Mouse (Mus musculus): ENCODE measurements around the gene Itch. TPM values are rescaled to one million over a fixed set of nuclear protein-coding genes. Genes with fewer than 3 reads are reported as not detected.
"Not testable (repeated sequence)": the region's sequence is repeated elsewhere in the genome, so short reads cannot be mapped to it uniquely, and the experiment has no call there.

Gene Itch
- polyA plus RNA-seq, 1 experiment: 52.1 TPM

GRCm38 (mm10) chr2:155099994-155100795 lies 33.1 kb upstream of the Itch start:
- Histone ChIP-seq H3K4me3 (ENCODE audit: insufficient read depth, low read length) (no peak overlapping the region), H3K27ac (ENCODE audit: insufficient read depth, low read depth, low read length) (0 out of 2 replicates have a peak overlapping the region, but pooled peaks have one; percentile 6), H3K4me1 (ENCODE audit: control insufficient read depth, insufficient read depth, low read length) (peaks cover 18% of the 10 kb centered on the region)
- TF ChIP-seq POLR2A (IDR thresholded peaks at IDR 0.05; ENCODE audit: borderline replicate concordance, low read depth, low read length): no peak
- no peak for TF ChIP-seq CTCF (IDR thresholded peaks at IDR 0.05; ENCODE audit: low read depth, low read length)

GRCm38 (mm10) chr2:155100796-155101259 lies 32.5 kb upstream of the Itch start:
- TF ChIP-seq POLR2A (IDR thresholded peaks at IDR 0.05; ENCODE audit: borderline replicate concordance, low read depth, low read length) (no peak), CTCF (IDR thresholded peaks at IDR 0.05; ENCODE audit: low read depth, low read length) (no peak)
- H3K27ac ChIP-seq (ENCODE audit: insufficient read depth, low read depth, low read length): peak overlapping the region; percentile 73

GRCm38 (mm10) chr2:155101761-155102181 lies 31.5 kb upstream of the Itch start:
- Histone ChIP-seq H3K4me3 (ENCODE audit: insufficient read depth, low read length) (no peak overlapping the region), H3K4me1 (ENCODE audit: control insufficient read depth, insufficient read depth, low read length) (peaks cover 18% of the 10 kb centered on the region), H3K27ac (ENCODE audit: insufficient read depth, low read depth, low read length) (no peak overlapping the region)
- TF ChIP-seq CTCF (IDR thresholded peaks at IDR 0.05; ENCODE audit: low read depth, low read length) (no peak), POLR2A (IDR thresholded peaks at IDR 0.05; ENCODE audit: borderline replicate concordance, low read depth, low read length) (no peak)

More at GRCm38 (mm10) chr2:155100796-155101259, 32.5 kb upstream of the Itch start:
- H3K4me3 ChIP-seq (ENCODE audit: insufficient read depth, low read length): no peak overlapping the region
- peaks cover 18% of the 10 kb centered on the region for H3K4me1 ChIP-seq (ENCODE audit: control insufficient read depth, insufficient read depth, low read length)

DNA sequence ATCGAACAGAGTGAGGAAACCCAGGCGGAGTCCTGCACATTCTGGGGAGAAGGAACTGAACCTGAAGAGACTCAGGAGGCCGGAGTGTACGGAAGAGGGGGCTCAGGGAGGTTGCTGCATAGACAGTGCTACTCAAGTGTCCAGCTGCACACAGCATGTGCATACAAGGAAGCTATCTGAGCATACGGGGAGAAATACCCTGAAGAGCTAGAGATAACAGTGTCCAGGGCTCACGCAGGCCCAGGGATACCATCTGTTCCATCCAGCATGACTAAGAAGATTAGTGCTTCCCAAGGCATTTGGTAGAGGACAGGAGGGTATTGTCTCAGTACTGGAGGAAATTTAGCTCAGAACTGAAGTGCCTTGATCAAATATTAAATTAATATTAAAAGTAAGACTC lies 29.7 kb upstream of the Itch start:
- H3K4me3 ChIP-seq (ENCODE audit: insufficient read depth, low read length): no peak overlapping the region
- TF ChIP-seq CTCF (IDR thresholded peaks at IDR 0.05; ENCODE audit: low read depth, low read length) (no peak), POLR2A (IDR thresholded peaks at IDR 0.05; ENCODE audit: borderline replicate concordance, low read depth, low read length) (no peak)
- H3K27ac ChIP-seq (ENCODE audit: insufficient read depth, low read depth, low read length): no peak overlapping the region
- peaks cover 18% of the 10 kb centered on the region for H3K4me1 ChIP-seq (ENCODE audit: control insufficient read depth, insufficient read depth, low read length)

DNA sequence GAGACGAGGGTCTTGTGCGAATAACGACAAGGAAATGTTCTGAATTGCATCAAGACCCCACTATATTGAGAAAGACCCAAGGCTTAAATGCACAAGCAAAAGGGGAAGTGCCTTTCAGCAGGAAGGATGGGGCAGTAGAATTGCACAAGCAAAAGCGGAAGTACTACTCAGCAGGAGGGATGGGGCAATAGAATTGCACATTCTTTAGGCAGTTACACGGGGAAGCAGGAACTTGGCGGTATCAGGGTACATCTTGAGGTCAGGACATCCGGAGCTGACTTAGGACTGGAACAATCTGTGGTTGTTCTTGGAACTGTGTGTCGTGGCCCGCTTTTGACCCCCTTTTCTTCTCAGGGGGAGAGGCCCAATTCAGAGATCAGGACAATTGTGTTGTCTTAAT lies 26.0 kb upstream of the Itch start:
- H3K27ac ChIP-seq (ENCODE audit: insufficient read depth, low read depth, low read length); H3K4me3 ChIP-seq (ENCODE audit: insufficient read depth, low read length); H3K4me1 ChIP-seq (ENCODE audit: control insufficient read depth, insufficient read depth, low read length): not testable (repeated sequence)

- no peak overlapping the region for H3K4me3 ChIP-seq (ENCODE audit: insufficient read depth, low read length)
- H3K4me1 ChIP-seq (ENCODE audit: control insufficient read depth, insufficient read depth, low read length): no peaks in the 10 kb centered on the region
- no peak overlapping the region for H3K27ac ChIP-seq (ENCODE audit: insufficient read depth, low read depth, low read length)
- TF ChIP-seq POLR2A (IDR thresholded peaks at IDR 0.05; ENCODE audit: borderline replicate concordance, low read depth, low read length) (no peak), CTCF (IDR thresholded peaks at IDR 0.05; ENCODE audit: low read depth, low read length) (no peak)
These were observed 18.0 kb upstream of the Itch start for GRCm38 (mm10) chr2:155115216-155115830.

- Histone ChIP-seq H3K4me3 (ENCODE audit: insufficient read depth, low read length) (peak overlapping the region; percentile 83), H3K27ac (ENCODE audit: insufficient read depth, low read depth, low read length) (peak overlapping the region; percentile 9; the same call in 1 of the 2 replicates), H3K4me1 (ENCODE audit: control insufficient read depth, insufficient read depth, low read length) (peaks cover 20% of the 10 kb centered on the region)
- TF ChIP-seq POLR2A (IDR thresholded peaks at IDR 0.05; ENCODE audit: borderline replicate concordance, low read depth, low read length) (no peak), CTCF (IDR thresholded peaks at IDR 0.05; ENCODE audit: low read depth, low read length) (no peak)
These were observed 910 bp downstream of the Itch start for GRCm38 (mm10) chr2:155133977-155134860.

DNA sequence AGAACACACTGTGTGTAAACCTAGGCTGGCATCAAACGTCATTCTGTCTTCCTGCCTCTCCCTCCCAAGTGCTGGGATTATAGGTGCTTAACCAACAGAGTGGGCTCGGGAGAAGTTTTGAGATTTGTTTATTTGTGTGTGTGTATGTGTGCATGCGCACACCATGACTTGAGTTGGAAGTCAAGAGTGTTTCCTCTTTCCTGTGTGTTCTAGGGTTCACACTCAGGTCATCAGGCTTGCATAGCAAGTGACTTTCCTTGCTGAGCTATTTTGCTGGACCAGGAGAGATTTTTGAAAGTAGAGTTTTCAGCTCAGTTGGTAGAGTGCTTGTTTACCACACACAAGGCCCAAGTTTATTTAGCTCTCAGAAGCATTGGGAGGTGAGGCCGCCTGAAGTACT lies 1.8 kb downstream of the Itch start:
- Histone ChIP-seq H3K4me3 (ENCODE audit: insufficient read depth, low read length) (no peak overlapping the region), H3K27ac (ENCODE audit: insufficient read depth, low read depth, low read length) (peak overlapping the region; percentile 17; the same call in 1 of the 2 replicates), H3K4me1 (ENCODE audit: control insufficient read depth, insufficient read depth, low read length) (peaks cover 22% of the 10 kb centered on the region)
- TF ChIP-seq CTCF (IDR thresholded peaks at IDR 0.05; ENCODE audit: low read depth, low read length) (no peak), POLR2A (IDR thresholded peaks at IDR 0.05; ENCODE audit: borderline replicate concordance, low read depth, low read length) (no peak)

GRCm38 (mm10) chr2:155135534-155135933 lies 2.2 kb downstream of the Itch start:
- H3K4me1 ChIP-seq (ENCODE audit: control insufficient read depth, insufficient read depth, low read length): peaks cover 26% of the 10 kb centered on the region
- 0 out of 2 replicates have a peak overlapping the region, but pooled peaks have one; percentile 17 for H3K27ac ChIP-seq (ENCODE audit: insufficient read depth, low read depth, low read length)
- H3K4me3 ChIP-seq (ENCODE audit: insufficient read depth, low read length): no peak overlapping the region
- TF ChIP-seq POLR2A (IDR thresholded peaks at IDR 0.05; ENCODE audit: borderline replicate concordance, low read depth, low read length) (no peak), CTCF (IDR thresholded peaks at IDR 0.05; ENCODE audit: low read depth, low read length) (no peak)
